Mouse (Mus musculus) T-helper 1 cell (primary cell): Measurements from ENCODE around the gene Tmem208.

ENCODE experiments used
- in situ Hi-C: fragments of 300-600 bp; cut with MboI, MseI; formaldehyde crosslinking; loops from one replicate; pipeline ENCODE4 v1.15.1; 2025; ENCODE audit warnings: high pct_unique_total_duplicates

The Tmem208 gene

GRCm38 (mm10) chr8:105298351-105299252, 27.6 kb upstream of the Tmem208 start:
- in situ Hi-C loops = no loop called here

- in situ Hi-C loops = no loop called here
Measured at GRCm38 (mm10) chr8:105299962-105300361, 26.2 kb upstream of the Tmem208 start.

- in situ Hi-C loops = no loop called here
Measured at GRCm38 (mm10) chr8:105303396-105303795, 22.8 kb upstream of the Tmem208 start.

GRCm38 (mm10) chr8:105303874-105304273, 22.3 kb upstream of the Tmem208 start:
- in situ Hi-C loops = no loop called here

- in situ Hi-C loops = no loop called here
Measured at GRCm38 (mm10) chr8:105304325-105305210, 21.6 kb upstream of the Tmem208 start.

DNA sequence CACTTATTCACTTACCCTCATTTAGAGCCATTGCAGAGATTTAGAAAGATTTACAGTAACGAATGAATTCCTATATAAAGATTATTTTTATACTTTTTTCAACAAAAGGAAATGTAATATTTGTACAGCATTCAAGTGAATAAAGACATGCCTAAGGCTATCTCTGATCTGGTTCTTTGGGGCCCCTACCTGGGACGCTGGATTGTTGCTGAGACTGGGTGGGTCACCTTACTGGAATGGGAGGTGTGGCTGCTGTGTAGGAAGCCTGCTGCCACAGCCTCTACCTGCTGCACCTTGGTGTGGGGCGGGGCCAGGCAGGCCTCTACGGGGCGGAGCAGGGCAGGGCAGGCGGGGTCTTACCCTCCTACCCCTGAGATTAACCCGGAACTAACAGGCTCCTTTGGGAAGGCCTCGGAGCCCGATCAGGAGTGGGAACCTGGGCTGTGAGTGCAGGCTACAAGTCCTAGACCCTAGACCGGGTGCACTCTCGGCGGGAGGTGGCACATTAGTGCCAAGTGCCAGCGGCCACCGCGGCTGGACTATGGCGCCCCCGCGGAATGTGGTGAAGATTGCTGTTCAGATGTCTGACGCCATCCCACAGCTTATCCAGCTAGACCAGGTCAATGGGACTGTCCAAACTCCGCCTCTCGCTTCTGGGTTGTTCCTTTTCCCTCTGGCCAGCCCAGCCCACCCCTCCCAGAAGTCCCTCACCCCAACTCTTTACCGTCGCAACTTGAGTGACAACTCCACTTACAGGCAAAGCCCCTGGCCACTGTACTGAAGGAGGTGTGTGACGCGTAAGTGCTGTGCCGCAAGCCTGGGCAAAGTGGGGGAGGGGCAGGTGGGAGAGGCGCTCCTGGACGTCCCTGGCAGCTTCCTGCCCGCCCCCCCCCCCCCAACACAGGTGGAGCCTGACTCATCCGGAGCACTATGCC, 20.7 kb upstream of the Tmem208 start, which contains the start of gene Elmo3:
Gene Elmo3, plus strand, starts transcription at position 391 of the 935 bp plus-strand sequence.
- in situ Hi-C loops = no loop called here

GRCm38 (mm10) chr8:105306146-105306691, 19.9 kb upstream of the Tmem208 start:
- in situ Hi-C loops = no loop called here

DNA sequence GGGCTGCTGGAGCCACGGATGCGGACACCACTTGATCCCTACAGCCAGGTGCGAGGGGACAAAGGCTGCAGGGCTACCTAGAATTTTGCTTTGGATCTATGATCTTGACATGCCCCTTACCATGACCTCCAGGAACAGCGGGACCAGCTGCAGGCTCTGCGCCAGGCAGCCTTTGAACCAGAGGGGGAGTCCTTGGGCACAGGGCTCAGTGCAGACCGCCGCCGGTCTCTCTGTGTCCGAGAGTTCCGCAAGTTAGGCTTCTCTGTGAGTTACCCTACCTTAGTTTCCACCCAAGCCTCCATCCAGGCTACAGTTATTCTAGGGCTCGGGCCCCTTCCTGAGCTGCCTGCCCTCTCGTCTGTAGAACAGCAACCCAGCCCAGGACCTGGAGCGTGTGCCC, 18.5 kb upstream of the Tmem208 start:
- in situ Hi-C loops = no loop called here

GRCm38 (mm10) chr8:105308428-105308827, 17.7 kb upstream of the Tmem208 start:
- in situ Hi-C loops = no loop called here

- in situ Hi-C loops = no loop called here
Measured at GRCm38 (mm10) chr8:105309142-105309847, 16.9 kb upstream of the Tmem208 start.

GRCm38 (mm10) chr8:105310118-105310517, 16.0 kb upstream of the Tmem208 start:
- in situ Hi-C loops = no loop called here

DNA sequence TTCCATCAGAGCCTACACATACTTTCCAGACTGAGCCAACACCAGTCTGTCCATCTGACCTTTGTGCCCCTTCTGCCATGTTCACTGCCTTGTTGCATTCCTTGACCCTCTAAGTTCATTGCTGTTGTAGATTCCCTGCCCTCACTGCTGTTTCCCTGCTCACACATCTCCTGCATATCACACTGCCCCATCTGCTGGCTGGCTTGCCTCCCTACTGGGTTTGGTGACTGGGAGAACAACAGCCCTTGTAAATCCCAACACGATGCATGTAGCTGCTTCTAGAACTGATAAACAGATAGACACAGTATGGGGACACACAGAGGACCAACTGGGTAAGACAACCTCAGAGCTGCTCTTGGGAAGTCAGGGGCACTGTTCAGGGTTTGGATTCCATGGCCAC, 14.4 kb upstream of the Tmem208 start:
- in situ Hi-C loops = no loop called here

- in situ Hi-C loops = no loop called here
Measured at GRCm38 (mm10) chr8:105312891-105313481, 13.2 kb upstream of the Tmem208 start.

- in situ Hi-C loops = no loop called here
Measured at GRCm38 (mm10) chr8:105313622-105314402, 12.3 kb upstream of the Tmem208 start.

DNA sequence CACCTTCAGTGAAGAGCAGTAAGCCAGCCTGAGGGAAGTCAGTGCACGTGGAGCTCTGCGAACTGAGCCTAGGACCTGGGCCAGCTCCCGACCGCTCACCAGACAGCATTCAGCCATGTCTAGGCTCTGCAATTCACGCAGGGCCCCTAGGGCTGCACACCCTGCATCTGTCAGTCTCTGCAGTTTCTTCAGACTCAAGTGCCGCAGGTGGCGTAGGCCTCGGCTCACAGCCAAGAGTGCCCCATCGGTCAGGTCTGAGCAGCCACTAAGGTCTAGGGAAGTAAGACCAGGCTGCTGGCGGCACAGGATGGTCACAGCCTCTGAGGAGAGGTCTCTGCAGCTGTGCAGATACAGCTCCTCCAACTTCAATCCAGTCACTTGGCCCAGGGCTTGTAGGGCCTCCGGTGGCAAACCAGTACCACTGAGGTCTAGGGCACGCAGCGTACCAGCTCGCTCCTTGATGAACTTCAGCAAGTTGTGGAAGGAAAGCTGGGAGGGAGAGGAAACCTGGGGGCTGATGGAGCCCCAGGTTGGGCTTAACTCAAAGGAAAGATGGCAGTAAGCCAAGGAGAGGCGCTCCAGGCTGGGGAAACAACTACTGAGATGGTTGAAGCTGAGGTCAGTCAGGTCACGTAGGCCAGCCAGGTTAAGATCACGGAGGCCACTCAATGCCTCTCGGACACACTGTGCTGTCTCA, 10.9 kb upstream of the Tmem208 start:
- in situ Hi-C loops = no loop called here

GRCm38 (mm10) chr8:105317941-105318340, 8.2 kb upstream of the Tmem208 start:
- in situ Hi-C loops = no loop called here

GRCm38 (mm10) chr8:105318662-105319190, 7.4 kb upstream of the Tmem208 start:
- in situ Hi-C loops = no loop called here

DNA sequence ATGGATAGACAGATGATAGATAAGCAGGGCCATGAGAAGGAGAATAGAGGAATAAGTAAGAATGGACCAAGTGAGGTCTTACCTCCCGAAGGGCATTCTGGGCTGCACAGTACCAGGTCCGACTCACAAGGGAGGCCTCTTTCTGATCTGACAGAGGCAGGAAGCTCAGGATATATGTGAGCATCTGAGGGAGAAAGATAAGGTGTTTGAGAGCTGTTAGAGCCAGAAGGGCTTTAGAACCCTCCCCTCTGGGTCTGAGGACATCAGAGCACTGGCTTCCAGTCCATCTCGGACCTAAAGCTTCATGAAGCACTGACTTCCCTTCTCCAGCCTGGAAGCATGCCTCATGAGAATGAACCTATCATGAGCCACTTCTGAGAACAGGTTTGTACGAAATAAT, 3.0 kb upstream of the Tmem208 start:
- in situ Hi-C loops = no loop called here
